Mouse (Mus musculus) erythroblast, adult 5-6 weeks (primary cell): Measurements from ENCODE around the gene Dmac2. TPM values are rescaled to one million over a fixed set of nuclear protein-coding genes. Genes with fewer than 3 reads are reported as not detected.
"Not testable (repeated sequence)": the region's sequence is repeated elsewhere in the genome, so short reads cannot be mapped to it uniquely, and the experiment has no call there.

Experiments
- ATAC-seq: replicated peaks from 2 replicates; pipeline ENCODE4 v1.8.0; 2016; ENCODE audit warnings: moderate number of reproducible peaks, mild to moderate bottlenecking, moderate TSS enrichment, inconsistent platforms; ENCODE audit not compliant: poor library complexity, low FRiP score, severe bottlenecking
- total RNA-seq, 2 experiments: library from RNA; stranded (forward) in 1 of 2; stranded (reverse) in 1 of 2; fragments of 150-400 nt in 1 of 2; fragments of 200-764, 138-1000 nt in 1 of 2; gene quantifications; 2 replicates each; pipeline versions ENCODE4 v1.2.3 to v1.2.4; 2015 to 2017; ENCODE audit warnings: low replicate concordance in 2 of 2

The Dmac2 gene
- 4.6 and 7.3 TPM in 2 replicates for total RNA-seq (2015; ENCODE audit: low replicate concordance)
- 2.5 and 4.1 TPM in 2 replicates for total RNA-seq (2017; ENCODE audit: low replicate concordance)

- peak; percentile 90 for ATAC-seq
These were observed at the start of gene Dmac2 for GRCm38 (mm10) chr7:25618865-25619721. TSS of gene Dmac2 (plus strand) at chr7:25619414.

DNA sequence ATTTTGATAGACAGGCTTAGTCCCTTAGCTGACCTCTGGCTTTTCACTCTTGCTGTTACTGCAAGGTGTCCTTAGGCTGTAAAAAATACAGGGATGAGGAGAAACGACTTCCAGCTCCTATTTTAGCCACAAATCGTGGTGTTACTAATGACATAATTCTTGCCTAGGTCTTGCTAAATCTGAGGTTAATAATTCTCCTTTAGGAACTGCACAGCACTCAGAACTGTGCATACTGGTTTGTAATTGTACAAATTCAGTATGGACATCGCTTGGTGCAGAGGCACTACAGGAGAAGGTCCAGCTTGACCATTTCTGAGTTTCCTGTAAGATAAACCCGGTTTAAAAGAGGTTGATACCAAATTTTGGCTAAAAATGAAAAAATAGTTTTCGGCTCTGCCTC, 45.4 kb upstream of the Dmac2 start:
- not testable (repeated sequence) for ATAC-seq

DNA sequence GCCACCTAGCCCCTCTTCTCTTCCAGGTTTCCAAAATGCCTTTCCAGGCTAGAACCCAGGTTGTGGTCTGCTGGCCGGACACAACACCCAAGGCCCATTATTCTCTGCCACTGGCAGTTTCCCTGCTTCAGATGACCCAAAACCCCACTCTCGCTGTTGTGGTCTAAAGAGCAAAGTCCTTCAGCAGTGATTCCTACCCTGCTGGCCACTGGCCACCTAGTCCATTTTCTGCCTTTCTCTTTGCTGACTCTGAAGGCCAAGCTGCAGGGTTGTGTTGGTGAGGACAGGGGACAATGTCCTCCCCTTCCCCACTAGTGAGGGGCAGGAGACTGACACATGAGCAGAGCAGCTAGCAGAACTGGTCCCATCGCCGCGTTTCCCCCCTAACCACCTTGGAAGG, 44.1 kb upstream of the Dmac2 start:
- ATAC-seq: no peak

DNA sequence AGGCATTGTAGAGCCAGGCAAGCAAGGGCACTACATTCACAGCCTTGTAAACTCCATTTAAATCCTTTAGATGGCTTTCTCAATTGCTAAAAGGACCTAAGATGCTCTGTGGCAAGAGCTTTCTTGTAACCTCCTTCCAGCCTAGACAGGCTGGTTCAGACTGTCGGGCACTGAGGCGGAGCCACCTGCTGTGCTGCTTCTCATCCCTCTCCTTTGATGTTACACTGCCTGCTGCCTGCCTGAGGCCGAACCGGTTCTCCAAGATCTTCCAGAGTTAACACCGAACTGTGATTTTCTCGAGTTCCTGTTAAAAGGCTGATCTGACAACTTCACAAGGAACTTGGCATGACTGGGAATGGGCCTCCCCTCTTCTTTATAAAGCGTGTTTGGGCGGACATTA, 43.3 kb upstream of the Dmac2 start:
- no peak for ATAC-seq

DNA sequence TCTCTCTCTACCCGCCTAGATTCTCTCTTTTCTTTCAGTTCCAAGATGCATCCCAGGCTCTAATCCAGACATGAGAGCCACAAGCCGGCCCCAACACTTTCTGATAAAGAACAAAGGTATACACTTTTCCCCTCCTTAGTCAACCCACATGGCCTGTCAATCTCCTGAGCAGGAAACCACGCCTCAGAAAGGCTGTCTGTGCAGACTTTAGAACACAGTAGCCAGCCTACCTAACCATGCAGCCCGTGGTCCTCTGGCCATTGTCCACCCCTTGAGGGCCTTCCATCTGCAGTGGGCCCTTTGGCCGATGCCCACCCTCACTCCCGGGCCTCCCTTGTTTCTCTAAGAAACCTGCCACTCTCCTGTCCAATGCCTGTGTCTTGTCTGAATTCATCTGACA, 42.9 kb upstream of the Dmac2 start:
- ATAC-seq: not testable (repeated sequence)

GRCm38 (mm10) chr7:25576793-25577437, 42.3 kb upstream of the Dmac2 start:
- ATAC-seq: not testable (repeated sequence)

- ATAC-seq: no peak
These were observed 39.8 kb upstream of the Dmac2 start for GRCm38 (mm10) chr7:25579441-25579840.

GRCm38 (mm10) chr7:25582301-25582810, 36.9 kb upstream of the Dmac2 start:
- ATAC-seq: no peak

DNA sequence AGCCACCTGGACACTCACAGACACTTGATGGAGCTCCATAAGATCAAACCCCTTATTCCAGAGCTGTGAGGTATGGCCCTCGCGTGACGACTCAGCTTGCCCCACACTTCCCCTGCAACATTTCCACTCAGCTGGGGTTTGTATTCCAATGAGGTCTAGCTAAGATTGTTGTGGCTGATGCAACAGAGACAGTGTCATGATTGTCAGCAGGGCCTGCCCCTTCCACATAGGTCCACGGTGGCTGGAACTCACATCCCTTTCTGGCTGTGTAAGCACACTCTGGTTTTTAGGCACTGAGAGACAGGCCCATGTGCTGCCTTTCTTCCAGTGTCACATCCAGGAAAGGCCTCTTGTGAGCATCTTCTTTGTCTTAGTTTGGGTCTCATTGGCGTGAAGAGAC, 34.6 kb upstream of the Dmac2 start:
- no peak for ATAC-seq

DNA sequence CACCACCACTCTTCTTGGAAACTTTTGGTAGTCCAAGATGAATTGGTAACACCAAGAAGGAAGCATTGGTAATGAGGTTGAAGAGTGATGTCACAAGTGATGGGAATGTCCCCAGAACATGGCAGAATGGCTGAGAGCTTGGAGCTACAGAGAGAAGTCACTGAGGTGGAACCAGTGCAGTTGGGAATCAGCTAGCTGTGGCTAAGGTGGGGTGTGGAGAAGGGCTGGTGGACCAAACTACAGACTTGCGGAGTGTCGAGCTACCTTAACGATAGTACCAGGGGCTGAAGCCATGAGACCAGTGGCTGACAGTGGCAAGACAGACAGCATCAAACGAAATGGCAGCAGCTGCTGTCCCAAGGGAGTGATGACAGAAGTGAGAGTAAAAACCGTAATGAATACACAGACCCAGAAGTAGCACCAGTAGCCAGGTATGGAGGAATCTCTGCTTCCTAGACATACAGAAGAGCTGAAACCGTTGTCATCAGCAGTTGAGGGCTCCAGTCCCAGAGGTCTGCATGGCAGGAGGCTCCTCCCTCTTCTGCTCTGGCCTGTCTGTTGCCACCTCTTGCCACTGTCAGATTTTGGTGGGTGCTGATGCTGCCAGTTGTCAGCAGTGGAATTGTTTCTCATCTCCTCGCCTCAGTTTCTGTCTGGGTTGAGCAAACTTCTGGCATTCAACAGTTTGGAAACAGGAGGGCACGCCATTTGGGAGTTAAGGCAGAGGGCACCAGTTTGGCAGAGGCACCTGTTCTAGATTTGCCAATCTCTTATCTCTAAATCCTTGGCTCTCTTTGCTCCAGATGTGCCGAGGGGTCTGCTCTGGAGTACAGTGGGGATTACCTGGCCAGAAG, 33.6 kb upstream of the Dmac2 start:
- no peak for ATAC-seq

DNA sequence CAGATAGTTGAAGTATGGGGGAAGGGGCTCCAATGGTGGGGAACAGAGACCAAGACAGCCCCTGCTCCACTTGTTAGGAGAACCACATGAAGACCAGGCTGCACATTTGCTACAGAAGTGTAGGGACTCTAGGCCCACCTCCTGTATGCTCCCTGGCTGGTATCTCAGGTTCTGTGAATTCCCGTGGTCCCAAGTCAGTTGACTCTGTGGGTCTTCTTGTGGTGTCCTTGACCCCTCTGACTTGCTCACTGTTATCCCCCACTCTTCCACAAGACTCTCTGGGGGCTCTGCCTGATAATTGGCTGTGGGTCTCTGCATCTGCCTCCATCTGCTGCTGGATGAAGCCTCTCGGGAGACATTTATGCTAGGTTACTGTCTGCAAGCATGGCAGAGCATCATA, 28.0 kb upstream of the Dmac2 start:
- ATAC-seq: no peak

DNA sequence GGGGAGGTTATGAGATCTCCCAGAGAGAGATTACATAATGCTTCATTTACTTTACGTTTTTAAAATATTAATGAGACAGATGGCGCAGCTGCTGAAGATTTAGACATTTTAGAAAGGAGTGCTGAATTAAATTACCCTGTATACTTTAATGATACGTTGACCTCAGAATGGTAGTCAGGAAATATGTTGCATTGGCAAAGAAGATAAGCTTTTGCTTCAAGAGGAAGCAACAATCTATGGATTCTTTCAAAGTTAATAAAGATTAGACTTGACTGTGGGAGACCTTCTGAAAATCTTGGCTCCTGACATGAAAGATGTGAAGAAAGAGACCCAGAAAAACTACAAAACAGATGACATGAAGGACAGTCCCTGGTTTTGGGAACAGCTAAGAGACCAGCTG, 25.4 kb upstream of the Dmac2 start:
- no peak for ATAC-seq

DNA sequence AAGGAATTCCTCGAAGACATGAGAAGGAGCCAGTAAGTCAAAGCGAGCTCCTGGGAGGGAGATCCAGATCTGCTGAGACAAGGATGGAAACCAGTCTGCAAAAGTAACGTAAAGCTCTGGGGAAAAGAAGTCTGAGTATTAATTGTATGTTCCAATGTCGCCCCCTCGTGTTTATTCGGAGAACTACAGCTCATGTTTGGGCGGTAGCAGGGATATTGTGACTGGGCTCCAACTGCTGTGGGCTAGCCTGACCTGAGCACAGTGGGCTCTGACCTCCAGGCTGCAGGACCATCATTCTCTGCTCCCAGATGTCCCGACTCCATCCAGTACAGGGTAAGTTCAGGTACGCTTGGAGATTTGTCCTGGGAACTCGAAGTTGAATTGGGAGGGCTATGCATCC, 19.6 kb upstream of the Dmac2 start:
- ATAC-seq: peak; percentile 72; the same call in 1 of the 2 replicates

DNA sequence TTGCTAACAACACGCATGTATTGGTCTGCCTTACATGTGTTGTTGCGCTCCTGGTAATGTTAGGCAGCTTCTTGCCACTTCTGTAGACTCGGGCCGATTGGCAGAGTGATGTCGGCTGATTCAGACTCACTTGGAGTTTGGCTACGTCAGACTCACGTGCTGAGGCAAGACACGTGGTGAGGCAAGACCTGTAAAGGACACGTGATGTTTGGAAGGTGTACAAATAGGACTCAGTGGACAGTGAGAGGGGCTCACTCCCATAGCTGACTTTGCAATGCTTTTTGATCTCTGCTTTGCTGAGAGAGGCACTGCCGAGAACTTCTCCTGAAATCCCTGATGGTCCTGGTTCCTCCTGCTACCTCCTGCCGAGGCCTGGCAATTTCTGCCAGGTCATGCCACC, 18.5 kb upstream of the Dmac2 start:
- no peak for ATAC-seq

DNA sequence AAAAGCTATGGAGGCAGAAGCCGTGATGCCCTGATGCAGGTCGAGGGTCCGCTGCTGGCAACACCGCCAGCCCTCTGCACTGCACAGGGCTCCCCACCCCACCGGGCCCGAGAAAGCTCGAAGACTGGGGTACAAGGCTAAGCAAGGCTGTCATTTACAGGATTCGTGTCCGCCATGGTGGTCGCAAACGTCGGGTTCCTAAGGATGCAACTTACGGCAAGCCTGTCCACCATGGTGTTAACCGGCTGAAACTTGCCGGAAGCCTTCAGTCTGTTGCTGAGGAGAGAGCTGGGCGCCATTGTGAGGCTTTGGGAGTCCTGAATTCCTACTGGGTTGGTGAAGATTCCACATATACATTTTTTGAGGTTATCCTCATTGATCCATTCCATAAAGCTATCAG, 17.9 kb upstream of the Dmac2 start:
- ATAC-seq: no peak

- ATAC-seq: no peak
These were observed 12.6 kb upstream of the Dmac2 start for GRCm38 (mm10) chr7:25606625-25607063.

- no peak for ATAC-seq
These were observed 12.0 kb upstream of the Dmac2 start for GRCm38 (mm10) chr7:25607196-25607595.

DNA sequence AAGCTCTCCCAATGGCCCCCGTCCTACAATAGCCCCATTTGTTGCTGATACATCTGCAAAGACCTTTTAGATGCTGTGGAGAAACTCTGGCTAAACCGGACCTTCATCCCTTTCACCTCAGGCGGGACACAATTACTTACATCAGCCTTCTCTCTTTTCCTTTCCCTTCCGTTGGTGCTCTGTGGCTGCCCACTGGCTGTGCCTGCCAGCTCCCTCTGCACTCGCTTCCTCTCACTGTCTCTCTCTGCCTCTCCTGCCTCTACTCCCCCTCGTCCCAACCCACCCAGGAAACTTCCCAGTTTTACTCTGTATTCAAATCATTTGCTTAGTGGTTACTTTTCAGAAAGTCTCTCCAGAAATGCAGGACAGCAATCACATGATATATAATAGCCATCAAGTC, 9.2 kb upstream of the Dmac2 start:
- no peak for ATAC-seq

DNA sequence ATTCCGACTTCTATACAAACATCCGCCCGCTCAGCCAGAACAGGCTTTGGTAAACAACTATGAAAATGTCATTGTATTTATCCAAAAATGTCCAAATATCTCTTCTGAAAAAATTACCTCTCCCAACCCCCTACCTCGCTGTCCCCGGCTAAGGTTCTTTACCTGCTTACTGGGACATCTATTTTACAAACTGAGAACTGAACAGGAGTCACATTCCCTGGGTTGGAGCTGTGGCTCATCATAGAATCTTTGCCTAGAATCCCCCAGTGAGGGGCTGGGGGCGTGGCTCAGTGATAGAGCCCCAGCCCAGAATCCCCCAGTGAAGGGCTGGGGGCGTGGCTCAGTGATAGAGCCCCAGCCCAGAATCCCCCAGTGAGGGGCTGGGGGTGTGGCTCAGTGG, 7.7 kb upstream of the Dmac2 start:
- ATAC-seq: no peak

DNA sequence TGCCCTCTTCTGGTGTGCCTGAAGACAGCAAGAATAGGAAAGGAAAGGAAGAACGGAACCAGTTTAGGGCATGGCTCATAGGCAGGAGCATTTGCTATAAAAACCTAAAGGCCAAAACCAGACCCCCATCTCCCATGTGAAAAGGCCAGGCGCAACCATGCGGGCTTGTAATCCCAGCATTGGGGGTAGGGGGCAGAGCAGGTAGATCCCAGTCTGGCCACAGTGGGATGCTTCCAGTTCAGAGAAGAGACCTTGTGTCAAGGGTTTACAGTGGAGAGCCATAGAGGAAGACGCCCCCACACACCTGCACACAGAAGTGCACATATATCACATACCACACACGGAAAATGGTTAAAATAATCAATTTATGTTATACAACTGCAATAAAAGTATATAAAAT, 5.1 kb upstream of the Dmac2 start:
- no peak for ATAC-seq
